Mouse (Mus musculus) frontal cortex, adult (tissue): ENCODE measurements at regions not wholly inside any gene's neighbourhood (a gene's known extent, or its start where the extent isn't known, plus 50 kb on each side); places are given as distances from the start of the nearest gene placed in this dataset.
A peak's percentile ranks its signal among the peaks of the same experiment; 100 is the strongest.

ENCODE experiments used
- ATAC-seq: cut with Nextera tagmentation; 2 replicates; pipeline ENCODE4 v1.9.2; 2017; ENCODE audit warnings: mild to moderate bottlenecking, moderate library complexity, mixed read lengths; ENCODE audit not compliant: low TSS enrichment

GRCm38 (mm10) chr11:50547776-50548175 lies 54.1 kb upstream of the Adamts2 start:
- ATAC-seq: no peak

GRCm38 (mm10) chr11:50546456-50547144 lies 55.3 kb upstream of the Adamts2 start:
- ATAC-seq: peak; percentile 59

- ATAC-seq: no peak
These were observed 56.5 kb upstream of the Adamts2 start for GRCm38 (mm10) chr11:50545421-50545820.

- ATAC-seq: no peak
These were observed 61.7 kb upstream of the Adamts2 start for GRCm38 (mm10) chr11:50540136-50540535.

- no peak for ATAC-seq
These were observed 67.6 kb upstream of the Adamts2 start for GRCm38 (mm10) chr11:50534266-50534665.

GRCm38 (mm10) chr11:50527923-50528322 lies 74.0 kb upstream of the Adamts2 start:
- peak; percentile 94 for ATAC-seq

- ATAC-seq: no peak; the same call in 1 of the 2 replicates
These were observed 81.7 kb upstream of the Adamts2 start for GRCm38 (mm10) chr11:50520162-50520561.

GRCm38 (mm10) chr11:50507882-50508281 lies 77.0 kb upstream of the Rufy1 start:
- ATAC-seq: no peak

- no peak for ATAC-seq
These were observed 76.5 kb upstream of the Rufy1 start for GRCm38 (mm10) chr11:50507498-50507824.

- no peak for ATAC-seq
These were observed 76.0 kb upstream of the Rufy1 start for GRCm38 (mm10) chr11:50506820-50507497.

- no peak for ATAC-seq
These were observed 70.4 kb upstream of the Rufy1 start for GRCm38 (mm10) chr11:50501352-50501751.

GRCm38 (mm10) chr11:50493123-50493476 lies 62.2 kb upstream of the Rufy1 start:
- no peak for ATAC-seq

- ATAC-seq: peak; percentile 41; the same call in 1 of the 2 replicates
These were observed 61.6 kb upstream of the Rufy1 start for GRCm38 (mm10) chr11:50492399-50493122.

GRCm38 (mm10) chr11:50483821-50484220 lies 52.9 kb upstream of the Rufy1 start:
- ATAC-seq: no peak

- no peak for ATAC-seq
These were observed 52.2 kb upstream of the Rufy1 start for GRCm38 (mm10) chr11:50483116-50483515.

- no peak for ATAC-seq
These were observed 51.7 kb upstream of the Rufy1 start for GRCm38 (mm10) chr11:50482607-50483006.
